Mouse (Mus musculus): ENCODE data around the gene Zfp362.

DNA sequence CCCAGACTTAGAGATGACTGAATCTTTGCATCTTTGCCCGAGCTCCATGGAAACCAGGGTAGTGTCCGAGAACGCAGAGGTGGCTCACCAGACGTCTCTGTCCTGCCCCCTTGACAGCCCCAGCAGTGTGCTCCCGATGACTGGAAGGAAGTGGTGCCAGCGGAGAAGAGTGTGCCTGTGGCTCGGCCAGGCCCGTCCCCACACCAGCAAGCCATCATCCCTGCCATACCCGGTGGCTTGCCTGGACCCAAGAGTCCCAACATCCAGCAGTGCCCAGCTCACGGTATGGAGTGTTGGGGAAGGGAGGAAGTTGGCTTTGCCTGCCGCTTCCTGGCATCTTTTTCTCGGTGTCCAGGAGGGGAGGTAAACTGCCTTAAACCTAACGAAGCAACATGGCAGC, 82.4 kb downstream of the Zfp362 start:
- no peak for TF ChIP-seq CTCF (IDR thresholded peaks at IDR 0.05; ENCODE audit: low read depth)
- no peak for TF ChIP-seq EP300 (IDR thresholded peaks at IDR 0.05; ENCODE audit: low read depth)
